Mouse (Mus musculus) bone marrow macrophage, adult 2 months (primary cell): ENCODE data around the gene Cnot2.

ENCODE experiments used
- CTCF ChIP-seq: IDR thresholded peaks from 2 replicates; pipeline ENCODE4 v1.5.1; 2012; ENCODE audit warnings: low read depth, mild to moderate bottlenecking, low read length, moderate library complexity
- POLR2A ChIP-seq: IDR thresholded peaks from 2 replicates; pipeline ENCODE4 v1.6.1; 2012; ENCODE audit warnings: mild to moderate bottlenecking, low read depth, low read length, borderline replicate concordance

DNA sequence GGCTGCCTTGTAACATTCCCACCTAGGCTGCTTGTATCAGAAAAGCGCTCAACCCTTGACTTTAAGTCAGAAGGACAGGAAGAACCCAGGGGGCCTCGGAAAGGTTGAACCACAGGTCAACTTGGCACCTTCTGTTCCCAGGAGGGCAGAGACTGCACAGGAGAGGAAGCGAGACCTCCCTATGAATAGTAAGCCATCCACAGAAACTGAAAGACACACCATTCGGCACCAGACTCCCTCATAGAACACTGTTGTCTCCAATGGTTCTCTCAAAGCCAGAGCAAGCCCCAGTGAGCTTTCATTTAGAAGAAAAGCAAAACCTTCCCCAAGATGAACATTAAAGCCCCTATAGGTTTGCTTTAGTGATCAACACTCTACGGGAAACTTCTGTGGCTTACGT, 105.6 kb downstream of the Cnot2 start:
- TF ChIP-seq CTCF, result no peak
- no peak for TF ChIP-seq POLR2A
